Mouse (Mus musculus): ENCODE measurements around the gene Zfp341. TPM values are rescaled to one million over a fixed set of nuclear protein-coding genes. Genes with fewer than 3 reads are reported as not detected.

Gene Zfp341
- polyA plus RNA-seq, 1 experiment from 2014 or later, result 2.0 TPM

DNA sequence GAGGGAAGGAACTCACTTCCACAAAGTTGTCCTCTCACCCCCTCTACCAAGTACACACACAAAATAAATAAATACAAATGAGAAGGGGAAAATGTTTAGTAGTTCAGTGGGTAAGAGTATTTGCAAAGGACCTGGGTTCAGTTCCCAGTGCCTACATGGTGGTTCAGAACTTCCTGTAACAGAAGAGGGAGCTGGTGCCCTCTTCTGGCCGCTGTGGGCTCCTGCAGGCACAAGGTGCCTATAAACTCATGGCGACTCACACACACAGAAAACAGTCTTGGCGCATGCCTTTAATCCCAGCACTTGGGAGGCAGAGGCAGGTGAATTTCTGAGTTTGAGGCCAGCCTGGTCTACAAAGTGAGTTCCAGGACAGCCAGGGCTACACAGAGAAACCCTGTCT is 25.4 kb downstream of the Zfp341 start:
- Histone ChIP-seq H3K36me3 (ENCODE audit: control insufficient read depth, insufficient read depth, low read length) (peaks cover 32% of the 10 kb centered on the region), H3K9me3 (ENCODE audit: control insufficient read depth, low read length) (no peaks in the 10 kb centered on the region), H3K4me2 (ENCODE audit: low read depth, low read length) (no peak overlapping the region), H3K9ac (replicated peaks; ENCODE audit: low read depth, low read length) (no peak overlapping the region), H3K27ac (ENCODE audit: low read depth, low read length) (no peak overlapping the region), H3K4me1 (ENCODE audit: control insufficient read depth, insufficient read depth, low read length) (no peaks in the 10 kb centered on the region), H3K27me3 (ENCODE audit: control insufficient read depth, insufficient read depth, low read length) (no peaks in the 10 kb centered on the region), H3K4me3 (ENCODE audit: low read depth, low read length) (no peak overlapping the region)
- WGBS, result 97% methylated on average over 3 of the region's 3 CpGs
- no peak for ATAC-seq (ENCODE audit: low read depth)

- no peaks in the 10 kb centered on the region for H3K9me3 ChIP-seq (ENCODE audit: control insufficient read depth, low read length)
- no peak overlapping the region for H3K4me3 ChIP-seq (ENCODE audit: low read depth, low read length)
- no peak overlapping the region for H3K4me2 ChIP-seq (ENCODE audit: low read depth, low read length)
- peaks cover 32% of the 10 kb centered on the region for H3K36me3 ChIP-seq (ENCODE audit: control insufficient read depth, insufficient read depth, low read length)
- no peaks in the 10 kb centered on the region for H3K4me1 ChIP-seq (ENCODE audit: control insufficient read depth, insufficient read depth, low read length)
- WGBS, result 95% methylated on average over 4 of the region's 4 CpGs
- H3K27me3 ChIP-seq (ENCODE audit: control insufficient read depth, insufficient read depth, low read length), result no peaks in the 10 kb centered on the region
- no peak for ATAC-seq (ENCODE audit: low read depth)
- no peak overlapping the region for H3K9ac ChIP-seq (replicated peaks; ENCODE audit: low read depth, low read length)
- H3K27ac ChIP-seq (ENCODE audit: low read depth, low read length), result no peak overlapping the region
Observed at GRCm38 (mm10) chr2:154639115-154639514, 26.0 kb downstream of the Zfp341 start.

GRCm38 (mm10) chr2:154641176-154641575 is 28.1 kb downstream of the Zfp341 start:
- no peak overlapping the region for H3K27ac ChIP-seq (ENCODE audit: low read depth, low read length)
- H3K9me3 ChIP-seq (ENCODE audit: control insufficient read depth, low read length), result no peaks in the 10 kb centered on the region
- WGBS, result 79% methylated on average over 8 of the region's 8 CpGs
- no peak overlapping the region for H3K4me3 ChIP-seq (ENCODE audit: low read depth, low read length)
- H3K36me3 ChIP-seq (ENCODE audit: control insufficient read depth, insufficient read depth, low read length), result peaks cover 27% of the 10 kb centered on the region
- ATAC-seq (ENCODE audit: low read depth), result no peak
- H3K9ac ChIP-seq (replicated peaks; ENCODE audit: low read depth, low read length), result no peak overlapping the region
- H3K4me1 ChIP-seq (ENCODE audit: control insufficient read depth, insufficient read depth, low read length), result no peaks in the 10 kb centered on the region
- H3K4me2 ChIP-seq (ENCODE audit: low read depth, low read length), result no peak overlapping the region
- H3K27me3 ChIP-seq (ENCODE audit: control insufficient read depth, insufficient read depth, low read length), result no peaks in the 10 kb centered on the region

- Histone ChIP-seq H3K4me3 (ENCODE audit: low read depth, low read length) (no peak overlapping the region), H3K4me1 (ENCODE audit: control insufficient read depth, insufficient read depth, low read length) (no peaks in the 10 kb centered on the region), H3K4me2 (ENCODE audit: low read depth, low read length) (no peak overlapping the region), H3K9me3 (ENCODE audit: control insufficient read depth, low read length) (no peaks in the 10 kb centered on the region), H3K27me3 (ENCODE audit: control insufficient read depth, insufficient read depth, low read length) (no peaks in the 10 kb centered on the region), H3K36me3 (ENCODE audit: control insufficient read depth, insufficient read depth, low read length) (peaks cover 27% of the 10 kb centered on the region), H3K27ac (ENCODE audit: low read depth, low read length) (no peak overlapping the region), H3K9ac (replicated peaks; ENCODE audit: low read depth, low read length) (no peak overlapping the region)
- no peak for ATAC-seq (ENCODE audit: low read depth)
- 97% methylated on average over 9 of the region's 9 CpGs for WGBS
Observed at GRCm38 (mm10) chr2:154642005-154642459, 28.9 kb downstream of the Zfp341 start.

DNA sequence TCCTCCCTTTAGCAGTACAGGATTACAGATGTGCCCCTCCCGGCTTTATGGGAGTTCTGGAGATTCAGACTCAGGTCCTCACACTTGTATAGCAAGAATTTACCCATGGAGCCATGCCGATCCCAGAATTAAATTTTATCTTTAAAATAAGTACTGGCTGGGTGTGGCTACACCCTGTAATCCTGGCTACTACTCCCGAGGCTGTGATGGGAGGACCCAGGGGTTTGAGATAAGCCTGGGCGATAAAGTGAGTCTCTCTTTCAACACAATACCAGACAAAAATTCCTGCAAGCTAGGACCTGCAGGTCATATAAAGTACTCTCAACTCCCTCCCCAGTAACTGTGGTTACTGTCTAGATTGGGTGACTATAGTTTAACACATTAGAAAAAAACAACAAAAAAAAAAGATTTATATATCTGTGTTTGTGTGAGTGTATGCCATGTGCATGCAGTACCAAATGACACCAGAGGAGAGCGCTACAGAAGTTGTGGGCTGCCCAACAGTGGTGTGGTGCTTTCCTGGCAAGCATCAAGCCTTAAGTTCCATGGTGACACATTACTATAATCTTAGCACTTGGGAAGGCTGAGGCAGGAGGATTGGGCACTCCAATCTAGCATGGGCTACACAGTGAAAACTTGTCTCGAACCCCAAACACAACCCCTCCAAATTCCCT is 29.8 kb downstream of the Zfp341 start:
- no peaks in the 10 kb centered on the region for H3K9me3 ChIP-seq (ENCODE audit: control insufficient read depth, low read length)
- H3K27ac ChIP-seq (ENCODE audit: low read depth, low read length), result no peak overlapping the region
- no peak overlapping the region for H3K9ac ChIP-seq (replicated peaks; ENCODE audit: low read depth, low read length)
- peaks cover 25% of the 10 kb centered on the region for H3K36me3 ChIP-seq (ENCODE audit: control insufficient read depth, insufficient read depth, low read length)
- no peaks in the 10 kb centered on the region for H3K4me1 ChIP-seq (ENCODE audit: control insufficient read depth, insufficient read depth, low read length)
- no peaks in the 10 kb centered on the region for H3K27me3 ChIP-seq (ENCODE audit: control insufficient read depth, insufficient read depth, low read length)
- no peak overlapping the region for H3K4me3 ChIP-seq (ENCODE audit: low read depth, low read length)
- ATAC-seq (ENCODE audit: low read depth), result no peak
- no peak overlapping the region for H3K4me2 ChIP-seq (ENCODE audit: low read depth, low read length)
- WGBS, result 96% methylated on average over 6 of the region's 6 CpGs

DNA sequence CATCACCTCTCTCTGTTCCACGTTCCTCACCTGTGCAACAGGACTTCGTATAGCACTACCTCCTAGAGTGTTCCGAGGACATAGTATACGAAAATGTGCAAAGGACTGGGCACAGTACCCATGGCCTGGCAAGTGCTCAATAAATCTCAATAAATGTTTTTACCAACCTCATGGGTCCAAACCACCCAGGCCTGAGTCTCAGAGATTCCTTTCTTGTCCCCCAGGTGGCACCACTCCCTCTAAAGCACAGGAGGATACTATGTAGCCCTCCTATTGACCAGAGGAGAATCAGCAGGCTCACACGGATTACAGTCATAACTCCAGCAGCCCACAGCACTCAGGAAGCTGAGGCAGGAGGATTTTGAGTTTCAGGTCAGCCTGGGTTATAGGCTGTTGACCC is 33.5 kb downstream of the Zfp341 start:
- WGBS, result 78% methylated on average over 5 of the region's 5 CpGs
- peaks cover 12% of the 10 kb centered on the region; the same call in 1 of the 2 replicates for H3K36me3 ChIP-seq (ENCODE audit: control insufficient read depth, insufficient read depth, low read length)
- no peaks in the 10 kb centered on the region for H3K4me1 ChIP-seq (ENCODE audit: control insufficient read depth, insufficient read depth, low read length)
- no peak overlapping the region for H3K27ac ChIP-seq (ENCODE audit: low read depth, low read length)
- H3K4me2 ChIP-seq (ENCODE audit: low read depth, low read length), result no peak overlapping the region
- no peaks in the 10 kb centered on the region for H3K27me3 ChIP-seq (ENCODE audit: control insufficient read depth, insufficient read depth, low read length)
- no peak overlapping the region for H3K9ac ChIP-seq (replicated peaks; ENCODE audit: low read depth, low read length)
- no peak for ATAC-seq (ENCODE audit: low read depth)
- no peaks in the 10 kb centered on the region for H3K9me3 ChIP-seq (ENCODE audit: control insufficient read depth, low read length)
- no peak overlapping the region for H3K4me3 ChIP-seq (ENCODE audit: low read depth, low read length)

DNA sequence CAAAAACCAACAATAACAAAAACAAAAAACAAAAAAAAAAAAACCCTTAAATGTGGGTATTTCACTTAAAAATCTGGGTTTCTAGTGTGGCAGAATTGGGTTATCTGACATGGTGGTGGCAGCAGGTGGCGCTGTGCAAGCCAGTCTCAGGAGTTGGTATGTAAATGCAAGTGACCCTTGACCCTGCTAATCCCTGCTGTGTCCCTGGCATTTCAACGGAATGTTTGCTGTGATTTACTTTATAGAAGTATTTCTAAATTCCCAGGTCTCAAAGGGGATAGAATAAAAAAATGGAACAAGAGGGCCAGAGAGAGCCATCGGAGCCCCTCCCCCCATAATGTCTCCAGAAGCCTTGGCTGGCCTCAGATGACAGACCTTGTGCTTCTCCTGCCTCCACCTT is 35.0 kb downstream of the Zfp341 start:
- H3K27me3 ChIP-seq (ENCODE audit: control insufficient read depth, insufficient read depth, low read length), result no peaks in the 10 kb centered on the region
- H3K4me3 ChIP-seq (ENCODE audit: low read depth, low read length), result no peak overlapping the region
- no peak overlapping the region for H3K27ac ChIP-seq (ENCODE audit: low read depth, low read length)
- H3K9ac ChIP-seq (replicated peaks; ENCODE audit: low read depth, low read length), result no peak overlapping the region
- H3K9me3 ChIP-seq (ENCODE audit: control insufficient read depth, low read length), result no peaks in the 10 kb centered on the region
- no peak overlapping the region for H3K4me2 ChIP-seq (ENCODE audit: low read depth, low read length)
- H3K36me3 ChIP-seq (ENCODE audit: control insufficient read depth, insufficient read depth, low read length), result peaks cover 12% of the 10 kb centered on the region; the same call in 1 of the 2 replicates
- no peak for ATAC-seq (ENCODE audit: low read depth)
- H3K4me1 ChIP-seq (ENCODE audit: control insufficient read depth, insufficient read depth, low read length), result no peaks in the 10 kb centered on the region
- WGBS, result 33% methylated on average over 3 of the region's 3 CpGs

GRCm38 (mm10) chr2:154650404-154650803 is 37.3 kb downstream of the Zfp341 start:
- Histone ChIP-seq H3K4me3 (ENCODE audit: low read depth, low read length) (no peak overlapping the region), H3K27me3 (ENCODE audit: control insufficient read depth, insufficient read depth, low read length) (no peaks in the 10 kb centered on the region), H3K9me3 (ENCODE audit: control insufficient read depth, low read length) (no peaks in the 10 kb centered on the region), H3K4me2 (ENCODE audit: low read depth, low read length) (no peak overlapping the region), H3K9ac (replicated peaks; ENCODE audit: low read depth, low read length) (no peak overlapping the region), H3K27ac (ENCODE audit: low read depth, low read length) (no peak overlapping the region), H3K36me3 (ENCODE audit: control insufficient read depth, insufficient read depth, low read length) (peaks cover 4% of the 10 kb centered on the region; the same call in 1 of the 2 replicates), H3K4me1 (ENCODE audit: control insufficient read depth, insufficient read depth, low read length) (no peaks in the 10 kb centered on the region)
- WGBS, result 76% methylated on average over 3 of the region's 3 CpGs
- ATAC-seq (ENCODE audit: low read depth), result no peak

DNA sequence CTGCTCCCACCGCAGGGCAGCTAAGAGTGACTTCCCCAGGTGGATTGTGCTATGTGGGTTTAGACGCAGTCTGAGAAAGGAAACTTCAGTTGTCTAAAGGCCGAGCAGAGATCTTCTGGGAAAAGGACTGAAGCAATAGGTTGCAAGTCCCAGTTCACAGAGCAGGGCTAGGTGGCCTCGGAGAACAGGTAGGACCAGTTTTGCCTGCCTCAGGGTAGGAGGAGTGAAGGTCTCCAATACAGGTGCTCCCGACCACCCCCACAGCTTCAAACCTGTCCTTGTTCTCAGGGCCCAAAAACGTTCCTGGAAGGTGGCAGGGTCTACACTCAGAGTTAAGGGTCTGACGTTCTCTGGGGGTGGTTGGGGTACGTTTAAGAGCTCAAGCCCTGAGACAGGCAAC is 38.3 kb downstream of the Zfp341 start, which contains the start of gene Chmp4b:
Gene Chmp4b, plus strand, starts transcription at position 343 of the 400 bp plus-strand sequence.
- Histone ChIP-seq H3K9me3 (ENCODE audit: control insufficient read depth, low read length) (no peaks in the 10 kb centered on the region), H3K4me2 (ENCODE audit: low read depth, low read length) (no peak within 1 kb of the TSS), H3K4me3 (ENCODE audit: low read depth, low read length) (no peak within 1 kb of the TSS), H3K27me3 (ENCODE audit: control insufficient read depth, insufficient read depth, low read length) (no peaks in the 10 kb centered on the region), H3K9ac (replicated peaks; ENCODE audit: low read depth, low read length) (no peak within 1 kb of the TSS), H3K4me1 (ENCODE audit: control insufficient read depth, insufficient read depth, low read length) (no peaks in the 10 kb centered on the region), H3K36me3 (ENCODE audit: control insufficient read depth, insufficient read depth, low read length) (no peaks in the 10 kb centered on the region), H3K27ac (ENCODE audit: low read depth, low read length) (no peak within 1 kb of the TSS)
- WGBS, result 63% methylated on average over 8 of the region's 8 CpGs
- ATAC-seq (ENCODE audit: low read depth), result no peak

All from neural tube, embryonic 14.5 days (tissue).